ENCODE assay signal across 9 mouse cellular contexts in the genomic region with DNA sequence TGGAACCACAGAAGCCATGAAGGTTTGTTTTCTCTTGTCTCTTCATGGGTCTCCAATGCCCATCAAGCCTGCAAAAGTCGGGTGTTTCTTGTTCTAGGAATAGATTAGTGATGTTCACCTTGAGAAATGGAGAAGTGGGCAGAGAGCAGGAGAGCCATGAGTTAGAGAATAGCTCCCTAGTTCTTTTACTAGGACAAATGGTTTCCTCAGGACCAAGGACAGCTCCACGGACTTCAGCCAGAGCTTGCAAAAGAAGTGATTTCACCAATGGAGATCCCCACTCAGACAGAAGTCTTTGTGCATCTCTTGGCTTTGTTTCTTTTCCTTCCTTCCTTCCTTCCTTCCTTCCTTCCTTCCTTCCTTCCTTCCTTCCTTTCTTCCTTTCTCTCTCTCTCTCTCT.
DNase-seq lines count a peak whose midpoint lies in the region; ATAC-seq and TF ChIP-seq lines count a peak whose summit lies in the region.
"Had no signal": no experiment of that assay in that cellular context is flagged by ENCODE, and none has a peak within 500 bp of the region (broad histone marks: within the 10 kb centered on the region; RNA-seq: fewer than 3 reads in every experiment).

No protein-coding gene starts in this region.

- H3K27me3 ChIP-seq in forebrain, embryonic 14.5 days (replicated peaks; ENCODE audit: control insufficient read depth, insufficient read depth, low read length) = no peaks in the 10 kb centered on the region
- H3K27me3 ChIP-seq in forebrain, postnatal 0 days (ENCODE audit: insufficient read depth, low read length) = no peaks in the 10 kb centered on the region
- H3K27me3 ChIP-seq: liver, embryonic 15.5 days had no signal

- no peaks in the 10 kb centered on the region for H3K36me3 ChIP-seq in forebrain, embryonic 14.5 days (ENCODE audit: control insufficient read depth, insufficient read depth, low read length)
- H3K36me3 ChIP-seq in forebrain, postnatal 0 days (ENCODE audit: insufficient read depth) = no peaks in the 10 kb centered on the region
- H3K36me3 ChIP-seq: liver, embryonic 15.5 days had no signal

- no peak for ATAC-seq in forebrain, embryonic 14.5 days
- no peak for ATAC-seq in forebrain, postnatal 0 days

- no peak overlapping the region for H3K27ac ChIP-seq in forebrain, embryonic 14.5 days (ENCODE audit: low read depth, low read length)
- H3K27ac ChIP-seq in forebrain, postnatal 0 days (ENCODE audit: low read depth, low read length) = no peak overlapping the region
- H3K27ac ChIP-seq in gastrocnemius, adult 2 months = no peak overlapping the region
- H3K27ac ChIP-seq: liver, embryonic 15.5 days had no signal

- no peak for TF ChIP-seq CTCF in forebrain, postnatal 0 days (IDR thresholded peaks at IDR 0.05; ENCODE audit: low read depth)
- TF ChIP-seq CTCF in gastrocnemius, adult 2 months (IDR thresholded peaks at IDR 0.05) = no peak

- intact Hi-C loops in gastrocnemius, adult 2 months (cut with DNase I) = no loop called here

- no peak overlapping the region for H3K4me2 ChIP-seq in forebrain, embryonic 14.5 days (ENCODE audit: low read length)
- H3K4me2 ChIP-seq in forebrain, postnatal 0 days (ENCODE audit: low read depth) = no peak overlapping the region
- H3K4me2 ChIP-seq: liver, embryonic 15.5 days had no signal

- no peak overlapping the region for H3K9ac ChIP-seq in forebrain, embryonic 14.5 days (ENCODE audit: low read length)
- no peak overlapping the region for H3K9ac ChIP-seq in forebrain, postnatal 0 days
- H3K9ac ChIP-seq: liver, embryonic 15.5 days had no signal

- 13% methylated on average over 2 of the region's 2 CpGs for WGBS in forebrain, embryonic 14.5 days
- WGBS in forebrain, postnatal 0 days = 11% methylated on average over 2 of the region's 2 CpGs

- H3K9me3 ChIP-seq in forebrain, embryonic 14.5 days (replicated peaks; ENCODE audit: control insufficient read depth, low read length) = no peaks in the 10 kb centered on the region
- no peaks in the 10 kb centered on the region for H3K9me3 ChIP-seq in forebrain, postnatal 0 days (ENCODE audit: low read length)
- H3K9me3 ChIP-seq: liver, embryonic 15.5 days had no signal

- peak; percentile 47 for DNase-seq in forebrain, embryonic 14.5 days (ENCODE audit: low spot score)
- DNase-seq in forebrain, postnatal 0 days = no peak
- peak; percentile 5 for DNase-seq in thymus, postnatal 14 days
- no peak for DNase-seq in thymus, postnatal 36 days
- peak; percentile 61 for DNase-seq in hindlimb bud, embryonic 11.5 days (ENCODE audit: extremely low spot score, low read depth, low spot score)
- peak; percentile 69 for DNase-seq in testis, postnatal 10 days (ENCODE audit: low spot score)
- DNase-seq in gastrocnemius, adult 2 months = no peak
- DNase-seq in natural killer cell, adult 2 months (ENCODE audit: low spot score in 2 of 2) = no peak

- H3K4me1 ChIP-seq in forebrain, embryonic 14.5 days (ENCODE audit: control insufficient read depth, insufficient read depth, low read length) = no peaks in the 10 kb centered on the region
- H3K4me1 ChIP-seq in forebrain, postnatal 0 days (ENCODE audit: insufficient read depth) = no peaks in the 10 kb centered on the region
- H3K4me1 ChIP-seq: liver, embryonic 15.5 days had no signal

- no peak overlapping the region for H3K4me3 ChIP-seq in forebrain, embryonic 14.5 days (ENCODE audit: low read depth, low read length)
- H3K4me3 ChIP-seq in forebrain, postnatal 0 days (ENCODE audit: low read depth, low read length) = no peak overlapping the region
- H3K4me3 ChIP-seq in gastrocnemius, adult 2 months = no peak overlapping the region
- H3K4me3 ChIP-seq: liver, embryonic 15.5 days had no signal

Comparison
In these comparisons a context has a peak if more than half of its experiments do, and no peak if none do; other contexts are left out.
1. DNase-seq: peak in forebrain, embryonic 14.5 days (single experiment), thymus, postnatal 14 days (single experiment), hindlimb bud, embryonic 11.5 days (single experiment) and testis, postnatal 10 days (single experiment); none in forebrain, postnatal 0 days (single experiment), thymus, postnatal 36 days (0 of 2), gastrocnemius, adult 2 months (single experiment) and natural killer cell, adult 2 months (0 of 2).